Mouse (Mus musculus) stomach, postnatal 0 days (tissue): Measurements from ENCODE around the gene Cdkn1a.

Source experiments
- CTCF ChIP-seq: IDR thresholded peaks from 2 replicates; pipeline ENCODE4 v1.5.1; 2016; ENCODE audit warnings: antibody characterized with exemption, low read depth, mild to moderate bottlenecking, moderate library complexity
- EP300 ChIP-seq: optimal IDR thresholded peaks from 2 replicates; pipeline ENCODE3; 2016; ENCODE audit warnings: antibody characterized with exemption

DNA sequence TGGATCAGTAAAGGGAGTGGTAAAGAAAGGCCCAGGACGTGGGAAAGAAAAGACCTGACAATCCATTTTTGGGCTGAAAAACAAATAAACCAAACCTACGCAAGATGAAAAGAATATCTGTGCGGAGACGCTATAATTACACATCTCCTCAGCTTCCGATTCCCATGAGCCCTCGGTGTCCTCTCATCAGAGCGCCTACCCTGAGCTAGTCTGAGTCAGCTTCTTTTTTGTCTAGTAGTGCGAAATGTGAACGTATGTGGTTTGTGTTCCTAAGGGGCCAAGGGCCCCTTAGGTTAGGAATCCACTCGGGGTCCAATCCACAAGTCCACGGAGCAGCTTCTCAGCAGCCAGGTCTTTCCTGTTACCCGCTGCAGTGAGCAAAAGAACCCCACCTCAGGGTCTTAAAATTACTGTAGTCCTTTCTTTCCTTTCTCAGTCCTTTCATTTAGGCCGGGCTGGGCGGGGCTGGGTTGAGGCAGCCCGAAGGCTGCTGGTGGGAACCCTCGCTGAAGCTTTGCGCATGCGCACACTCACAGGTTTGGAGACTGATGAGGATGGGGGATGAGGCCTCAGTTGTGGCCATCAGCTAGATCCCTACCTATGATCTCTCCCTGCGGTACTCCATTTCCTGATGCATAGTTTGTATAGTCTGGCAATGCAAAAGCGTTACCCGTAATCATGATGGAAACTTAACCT, 25.4 kb upstream of the Cdkn1a start:
- TF ChIP-seq CTCF (no peak), EP300 (no peak)
